Mouse (Mus musculus) embryonic fibroblast, embryonic 13.5 days (primary cell): ENCODE measurements around the gene Cdhr1. TPM values are rescaled to one million over a fixed set of nuclear protein-coding genes. Genes with fewer than 3 reads are reported as not detected.

Source experiments
- H3K27ac ChIP-seq: 2 replicates; pipeline ENCODE4 v1.5.1; 2012; ENCODE audit warnings: low read length, control low read depth, inconsistent platforms; ENCODE audit not compliant: insufficient read depth
- H3K4me1 ChIP-seq: 2 replicates; pipeline ENCODE4 v1.6.1; 2011; ENCODE audit warnings: low read length; ENCODE audit not compliant: control insufficient read depth, insufficient read depth
- H3K4me3 ChIP-seq: 2 replicates; pipeline ENCODE4 v1.5.1; 2011; ENCODE audit warnings: mild to moderate bottlenecking, control low read depth, low read length; ENCODE audit not compliant: insufficient read depth
- CTCF ChIP-seq: IDR thresholded peaks from 2 replicates; pipeline ENCODE4 v1.5.1; 2011; ENCODE audit warnings: mild to moderate bottlenecking, control low read depth, low read length, moderate library complexity, borderline replicate concordance; ENCODE audit not compliant: insufficient read depth
- POLR2A ChIP-seq: IDR thresholded peaks from 2 replicates; pipeline ENCODE4 v1.6.1; 2011; ENCODE audit warnings: low read depth, mild to moderate bottlenecking, control low read depth, low read length, moderate library complexity
- polyA plus RNA-seq: library from polyadenylated mRNA; stranded (reverse); fragments of >200 nt; gene quantifications from 2 replicates; pipeline ENCODE4 v1.2.4, GENCODE M21; 2011; ENCODE audit warnings: low read depth; ENCODE audit not compliant: missing spikeins, insufficient read length

Cdhr1 gene
- polyA plus RNA-seq, 1 experiment, result 0.83 TPM

- TF ChIP-seq CTCF (no peak), POLR2A (no peak)
Observed at GRCm38 (mm10) chr14:37027951-37028350, 70.2 kb downstream of the Cdhr1 start.

More at GRCm38 (mm10) chr14:37027951-37028350, 70.2 kb downstream of the Cdhr1 start:
- Histone ChIP-seq H3K27ac (no peak overlapping the region), H3K4me3 (no peak overlapping the region), H3K4me1 (no peaks in the 10 kb centered on the region)

Other genes with a start within 250 kb of the Cdhr1 start
- 47.4 and 59.7 TPM in 2 replicates for gene Ccser2, start 129.6 kb downstream of the Cdhr1 start, polyA plus RNA-seq
- not detected in 2 replicates for gene Rgr, start 49.4 kb downstream of the Cdhr1 start, polyA plus RNA-seq
- not detected in 2 replicates for gene Lrit1, start 43.5 kb downstream of the Cdhr1 start, polyA plus RNA-seq
- gene Lrit2, start 30.4 kb downstream of the Cdhr1 start, polyA plus RNA-seq, result not detected in 2 replicates
- 0.72 TPM in 1 of 2 replicates, not detected in the other for gene 2610528A11Rik, start 15.7 kb upstream of the Cdhr1 start, polyA plus RNA-seq
- gene Ghitm, start 36.9 kb upstream of the Cdhr1 start, polyA plus RNA-seq, result 293 and 339 TPM in 2 replicates